Mouse (Mus musculus): ENCODE data around the gene Syna.

Syna gene

GRCm38 (mm10) chr5:134530830-134531229 is 29.1 kb downstream of the Syna start:
- no peak for DNase-seq (ENCODE audit: low read depth)

GRCm38 (mm10) chr5:134528488-134528887 is 31.5 kb downstream of the Syna start:
- no peak for DNase-seq (ENCODE audit: low read depth)

- DNase-seq (ENCODE audit: low read depth): no peak
These were observed 33.8 kb downstream of the Syna start for GRCm38 (mm10) chr5:134525971-134526711.

- no peak for DNase-seq (ENCODE audit: low read depth)
These were observed 36.2 kb downstream of the Syna start for GRCm38 (mm10) chr5:134523728-134524127.

GRCm38 (mm10) chr5:134522524-134522923 is 37.4 kb downstream of the Syna start:
- no peak for DNase-seq (ENCODE audit: low read depth)

- DNase-seq (ENCODE audit: low read depth): peak; percentile 33
These were observed 38.2 kb downstream of the Syna start for GRCm38 (mm10) chr5:134521806-134522205.

GRCm38 (mm10) chr5:134521131-134521530 is 38.8 kb downstream of the Syna start:
- no peak for DNase-seq (ENCODE audit: low read depth)

- DNase-seq (ENCODE audit: low read depth): no peak
These were observed 39.9 kb downstream of the Syna start for GRCm38 (mm10) chr5:134520120-134520519.

- no peak for DNase-seq (ENCODE audit: low read depth)
These were observed 40.5 kb downstream of the Syna start for GRCm38 (mm10) chr5:134519471-134519870.

GRCm38 (mm10) chr5:134512086-134512485 is 47.9 kb downstream of the Syna start:
- no peak for DNase-seq (ENCODE audit: low read depth)

- DNase-seq (ENCODE audit: low read depth): no peak
These were observed 49.7 kb downstream of the Syna start for GRCm38 (mm10) chr5:134510266-134510665.

GRCm38 (mm10) chr5:134508965-134509364 is 51.0 kb downstream of the Syna start:
- DNase-seq (ENCODE audit: low read depth): no peak

Data from naive thymus-derived CD4-positive, alpha-beta T cell, adult 2 months (primary cell).